Mouse (Mus musculus): Measurements from ENCODE around the gene 1700001C02Rik. TPM values are rescaled to one million over a fixed set of nuclear protein-coding genes. Genes with fewer than 3 reads are reported as not detected.

Gene 1700001C02Rik
- polyA plus RNA-seq (2011; ENCODE audit: insufficient read length, low read depth, missing spikeins), result not detected in 2 replicates

DNA sequence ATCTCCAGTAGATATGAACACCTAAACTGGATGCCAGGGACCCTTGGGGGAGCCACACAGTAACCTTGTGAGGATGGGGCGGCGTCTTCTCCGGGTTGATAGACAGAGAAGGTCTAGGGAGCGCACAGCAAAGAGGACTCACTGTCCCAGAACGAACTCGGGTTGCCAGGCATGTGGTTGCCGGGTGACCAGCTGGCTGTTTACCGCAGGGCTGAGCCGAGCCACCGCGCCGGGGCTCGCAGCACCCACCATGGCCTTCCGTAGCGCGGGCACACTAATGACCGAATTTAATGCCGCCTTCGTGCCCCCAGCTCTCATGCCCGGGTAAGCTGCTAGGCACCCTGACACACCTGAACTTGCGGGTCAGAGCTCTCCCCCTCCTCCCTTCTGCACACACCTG is at the start of gene 1700001C02Rik:
Gene 1700001C02Rik, plus strand, starts transcription at position 187 of the 400 bp plus-strand sequence.
- Histone ChIP-seq H3K4me1 (ENCODE audit: control insufficient read depth, insufficient read depth, low read length) (no peaks in the 10 kb centered on the region), H3K27ac (ENCODE audit: insufficient read depth, low read length) (no peak within 1 kb of the TSS), H3K4me3 (ENCODE audit: insufficient read depth, low read length) (no peak within 1 kb of the TSS)
- no peak for TF ChIP-seq CTCF (IDR thresholded peaks at IDR 0.05; ENCODE audit: borderline replicate concordance, insufficient read depth, low read length)
- TF ChIP-seq POLR2A (IDR thresholded peaks at IDR 0.05; ENCODE audit: low read depth, low read length), result no peak

DNA sequence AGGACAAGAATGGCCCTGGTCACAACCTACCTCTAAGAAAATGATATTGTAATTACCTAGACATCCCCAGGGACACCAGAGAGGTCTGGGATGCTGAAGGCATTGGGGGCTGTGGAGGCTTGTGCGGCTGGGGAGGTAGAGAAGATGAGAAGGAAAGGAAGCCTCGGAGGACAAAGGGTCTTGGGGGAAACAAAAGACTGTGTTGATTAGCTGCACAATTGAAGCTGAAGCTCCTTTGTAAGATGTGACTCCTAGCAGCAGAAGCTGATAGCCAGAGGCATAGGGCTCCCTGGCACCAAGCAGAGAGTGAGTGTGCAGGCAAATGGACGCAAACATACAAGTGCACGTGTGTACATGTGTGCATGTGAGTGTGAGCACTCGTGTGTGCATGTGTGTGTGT is 49.2 kb upstream of the 1700001C02Rik start:
- H3K4me1 ChIP-seq (ENCODE audit: control insufficient read depth, insufficient read depth, low read length), result no peaks in the 10 kb centered on the region
- H3K27ac ChIP-seq (ENCODE audit: insufficient read depth, low read length), result no peak overlapping the region
- no peak overlapping the region for H3K4me3 ChIP-seq (ENCODE audit: insufficient read depth, low read length)
- TF ChIP-seq CTCF (IDR thresholded peaks at IDR 0.05; ENCODE audit: borderline replicate concordance, insufficient read depth, low read length) (no peak), POLR2A (IDR thresholded peaks at IDR 0.05; ENCODE audit: low read depth, low read length) (no peak)

DNA sequence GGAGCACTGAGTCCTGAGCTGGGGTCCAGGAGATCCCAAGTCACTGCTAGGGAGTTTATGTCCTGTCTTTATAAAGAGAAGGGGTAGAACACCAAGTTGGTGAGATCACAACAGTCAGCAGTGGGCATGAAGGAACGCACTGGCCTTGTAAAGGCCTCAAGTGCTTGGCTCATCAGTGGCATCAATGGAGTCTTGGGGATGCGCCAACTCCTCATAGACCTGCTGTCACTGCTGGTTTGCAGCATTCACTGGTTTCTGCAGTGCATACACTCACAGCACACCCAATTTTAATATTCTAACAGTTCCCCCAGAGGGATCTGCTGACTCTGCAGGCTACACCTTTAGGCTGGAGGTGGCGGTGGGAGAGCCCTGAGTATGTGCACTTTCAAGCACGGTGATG is 42.7 kb upstream of the 1700001C02Rik start:
- Histone ChIP-seq H3K4me3 (ENCODE audit: insufficient read depth, low read length) (no peak overlapping the region), H3K27ac (ENCODE audit: insufficient read depth, low read length) (no peak overlapping the region)
- TF ChIP-seq POLR2A (IDR thresholded peaks at IDR 0.05; ENCODE audit: low read depth, low read length) (no peak), CTCF (IDR thresholded peaks at IDR 0.05; ENCODE audit: borderline replicate concordance, insufficient read depth, low read length) (no peak)

DNA sequence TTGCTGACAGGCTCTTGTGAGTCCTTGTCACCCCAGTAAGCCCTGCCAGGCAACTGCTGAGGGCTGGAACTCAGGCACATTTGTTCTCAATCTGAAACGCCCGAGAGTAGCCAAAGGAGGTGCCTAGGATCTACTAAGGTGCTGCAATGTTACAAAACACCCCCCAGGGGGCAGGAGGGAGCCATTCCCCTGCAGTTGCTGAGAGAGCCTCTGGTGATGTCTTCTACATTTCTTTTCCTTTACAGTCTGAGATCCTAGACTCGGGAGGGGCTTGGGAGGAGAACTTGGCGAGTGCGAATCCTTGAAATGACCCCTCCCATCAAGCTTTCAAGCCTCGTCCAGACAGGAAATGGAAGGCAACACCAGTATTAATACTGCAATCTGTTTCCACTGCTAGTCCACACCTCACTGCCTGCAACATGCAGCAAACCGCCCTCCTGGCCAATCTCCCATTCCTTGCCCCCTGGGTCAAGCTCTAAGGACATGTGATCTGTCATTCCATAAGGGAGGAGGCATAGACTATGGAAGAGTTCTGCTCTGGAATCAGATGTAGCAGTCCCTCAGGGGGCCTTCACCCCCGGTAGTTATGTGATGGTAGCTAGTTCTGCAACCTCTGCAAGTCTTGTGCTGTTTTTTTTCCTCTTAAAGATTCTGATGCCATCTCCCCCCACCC is 42.1 kb upstream of the 1700001C02Rik start:
- Histone ChIP-seq H3K4me3 (ENCODE audit: insufficient read depth, low read length) (no peak overlapping the region), H3K4me1 (ENCODE audit: control insufficient read depth, insufficient read depth, low read length) (no peaks in the 10 kb centered on the region), H3K27ac (ENCODE audit: insufficient read depth, low read length) (no peak overlapping the region)
- no peak for TF ChIP-seq POLR2A (IDR thresholded peaks at IDR 0.05; ENCODE audit: low read depth, low read length)
- 0 out of 2 replicates have a peak, but pooled peaks have one; percentile 13 for TF ChIP-seq CTCF (IDR thresholded peaks at IDR 0.05; ENCODE audit: borderline replicate concordance, insufficient read depth, low read length)

More for the DNA sequence above, 42.7 kb upstream of the 1700001C02Rik start:
- H3K4me1 ChIP-seq (ENCODE audit: control insufficient read depth, insufficient read depth, low read length), result no peaks in the 10 kb centered on the region

DNA sequence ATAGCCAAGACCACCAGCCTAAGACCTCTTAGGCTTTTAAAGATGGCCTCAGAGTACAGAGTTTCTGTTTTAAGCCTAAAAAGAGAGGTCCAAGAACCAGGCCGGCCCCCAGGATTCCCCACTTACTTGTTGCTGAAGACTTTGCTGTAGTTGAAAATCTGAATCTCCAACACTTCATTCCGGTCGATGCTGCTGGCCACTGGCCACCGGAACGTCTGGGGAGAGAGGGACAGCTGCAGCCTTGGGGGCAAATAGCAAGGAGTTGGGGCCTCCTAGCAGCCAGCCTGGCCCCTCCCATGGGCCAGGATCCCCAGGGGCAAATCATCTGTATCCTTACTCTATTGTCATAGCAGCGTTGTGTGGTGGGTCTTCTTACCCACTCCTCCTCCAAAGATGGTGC is 38.4 kb upstream of the 1700001C02Rik start:
- Histone ChIP-seq H3K4me1 (ENCODE audit: control insufficient read depth, insufficient read depth, low read length) (no peaks in the 10 kb centered on the region), H3K27ac (ENCODE audit: insufficient read depth, low read length) (no peak overlapping the region), H3K4me3 (ENCODE audit: insufficient read depth, low read length) (no peak overlapping the region)
- no peak for TF ChIP-seq POLR2A (IDR thresholded peaks at IDR 0.05; ENCODE audit: low read depth, low read length)
- TF ChIP-seq CTCF (IDR thresholded peaks at IDR 0.05; ENCODE audit: borderline replicate concordance, insufficient read depth, low read length), result no peak

DNA sequence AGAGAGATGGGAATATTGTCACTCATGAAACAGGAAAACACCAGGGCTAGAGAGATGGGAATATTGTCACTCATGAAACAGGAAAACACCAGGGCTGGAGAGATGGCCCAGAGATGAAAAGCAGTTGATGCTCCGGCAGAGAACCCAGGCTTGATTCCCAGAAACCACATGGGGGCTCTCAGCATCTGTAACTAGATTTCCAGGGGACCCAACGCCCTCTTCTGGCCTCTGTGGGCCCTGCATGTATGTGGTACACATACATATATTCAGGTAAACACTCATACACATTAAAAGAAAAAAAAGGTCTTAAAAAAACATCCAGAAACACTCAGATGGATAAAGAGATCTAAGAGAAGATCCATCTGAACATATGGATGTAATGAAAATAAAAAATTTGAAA is 26.9 kb upstream of the 1700001C02Rik start:
- Histone ChIP-seq H3K4me3 (ENCODE audit: insufficient read depth, low read length) (no peak overlapping the region), H3K4me1 (ENCODE audit: control insufficient read depth, insufficient read depth, low read length) (no peaks in the 10 kb centered on the region), H3K27ac (ENCODE audit: insufficient read depth, low read length) (no peak overlapping the region)
- TF ChIP-seq POLR2A (IDR thresholded peaks at IDR 0.05; ENCODE audit: low read depth, low read length) (no peak), CTCF (IDR thresholded peaks at IDR 0.05; ENCODE audit: borderline replicate concordance, insufficient read depth, low read length) (no peak)

DNA sequence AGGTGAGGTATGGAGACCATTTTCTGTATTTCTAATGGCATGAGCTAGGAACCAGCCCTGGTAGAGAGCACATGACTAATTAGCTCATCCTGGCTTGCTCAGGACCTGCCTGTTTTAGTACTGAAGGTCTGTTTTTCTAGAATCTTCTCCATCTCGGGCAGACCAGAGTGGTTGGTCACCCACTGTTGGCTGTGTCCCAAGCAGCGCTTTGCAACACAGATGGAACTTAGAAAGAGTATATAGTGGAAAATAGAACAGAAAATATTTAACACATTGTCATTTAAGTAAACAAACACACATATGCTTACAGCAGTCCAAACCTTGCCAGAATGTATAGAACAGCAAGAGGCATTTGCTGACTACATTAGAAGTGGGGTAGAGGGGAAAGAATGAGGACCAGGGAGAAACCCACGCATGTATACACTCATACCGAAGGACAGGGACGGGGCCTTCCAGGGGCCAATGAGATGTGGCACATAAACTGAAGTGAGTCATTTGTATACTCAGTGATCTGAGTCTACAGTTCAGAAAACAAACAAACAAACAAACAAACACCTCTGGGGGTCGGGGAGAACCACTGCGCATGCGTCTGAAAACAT is 25.4 kb upstream of the 1700001C02Rik start:
- TF ChIP-seq CTCF (IDR thresholded peaks at IDR 0.05; ENCODE audit: borderline replicate concordance, insufficient read depth, low read length) (no peak), POLR2A (IDR thresholded peaks at IDR 0.05; ENCODE audit: low read depth, low read length) (no peak)
- no peaks in the 10 kb centered on the region for H3K4me1 ChIP-seq (ENCODE audit: control insufficient read depth, insufficient read depth, low read length)
- H3K27ac ChIP-seq (ENCODE audit: insufficient read depth, low read length), result no peak overlapping the region
- no peak overlapping the region for H3K4me3 ChIP-seq (ENCODE audit: insufficient read depth, low read length)

DNA sequence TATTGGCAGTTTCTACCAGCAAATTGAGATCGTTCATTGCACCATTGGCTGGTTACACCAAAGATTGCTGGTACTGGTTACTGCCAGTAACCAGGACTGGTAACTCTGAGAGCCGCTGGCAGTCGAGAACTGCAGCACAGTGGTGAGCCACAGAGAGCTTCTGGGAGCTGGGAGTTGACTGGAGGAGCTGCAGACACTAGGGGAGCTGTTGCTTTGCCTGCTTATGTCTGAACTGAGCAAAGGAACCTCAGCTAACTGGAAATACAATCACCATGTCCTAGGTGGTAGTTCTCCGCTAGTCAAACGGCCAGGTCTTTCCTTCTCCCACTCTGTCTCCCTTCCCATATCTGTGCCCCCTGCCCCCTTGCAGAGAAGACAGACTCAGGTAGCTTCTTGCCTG is 23.7 kb upstream of the 1700001C02Rik start:
- Histone ChIP-seq H3K27ac (ENCODE audit: insufficient read depth, low read length) (no peak overlapping the region), H3K4me3 (ENCODE audit: insufficient read depth, low read length) (no peak overlapping the region), H3K4me1 (ENCODE audit: control insufficient read depth, insufficient read depth, low read length) (no peaks in the 10 kb centered on the region)
- TF ChIP-seq POLR2A (IDR thresholded peaks at IDR 0.05; ENCODE audit: low read depth, low read length) (no peak), CTCF (IDR thresholded peaks at IDR 0.05; ENCODE audit: borderline replicate concordance, insufficient read depth, low read length) (no peak)

DNA sequence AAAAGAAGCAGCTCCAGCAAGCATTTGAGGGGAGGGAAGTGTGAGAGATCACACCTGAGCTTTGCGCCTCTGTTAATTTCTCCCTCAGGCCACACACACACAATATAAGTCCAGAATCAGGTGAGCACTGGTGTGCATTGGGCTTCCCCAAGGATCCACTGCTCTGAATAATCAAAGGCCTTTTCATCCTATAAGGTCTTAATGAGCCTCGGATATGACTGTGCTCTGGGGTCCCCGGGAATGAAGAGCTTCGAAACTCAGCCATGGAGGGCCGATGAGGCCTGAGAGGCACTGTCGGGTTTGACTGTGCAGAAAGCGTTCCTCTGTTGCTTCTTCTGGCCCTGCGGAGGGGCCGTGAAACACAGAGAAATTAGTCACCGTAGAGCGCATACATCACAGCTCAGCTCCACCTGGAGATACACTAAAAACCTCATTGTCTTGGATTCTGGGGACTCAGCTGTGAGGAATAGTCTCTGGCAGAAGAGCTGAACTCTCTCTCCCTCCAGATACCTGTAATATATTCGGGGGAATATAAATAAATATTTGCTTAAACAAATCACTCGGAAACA is 21.4 kb upstream of the 1700001C02Rik start:
- Histone ChIP-seq H3K4me1 (ENCODE audit: control insufficient read depth, insufficient read depth, low read length) (no peaks in the 10 kb centered on the region), H3K4me3 (ENCODE audit: insufficient read depth, low read length) (no peak overlapping the region), H3K27ac (ENCODE audit: insufficient read depth, low read length) (no peak overlapping the region)
- TF ChIP-seq CTCF (IDR thresholded peaks at IDR 0.05; ENCODE audit: borderline replicate concordance, insufficient read depth, low read length), result no peak
- TF ChIP-seq POLR2A (IDR thresholded peaks at IDR 0.05; ENCODE audit: low read depth, low read length), result no peak

DNA sequence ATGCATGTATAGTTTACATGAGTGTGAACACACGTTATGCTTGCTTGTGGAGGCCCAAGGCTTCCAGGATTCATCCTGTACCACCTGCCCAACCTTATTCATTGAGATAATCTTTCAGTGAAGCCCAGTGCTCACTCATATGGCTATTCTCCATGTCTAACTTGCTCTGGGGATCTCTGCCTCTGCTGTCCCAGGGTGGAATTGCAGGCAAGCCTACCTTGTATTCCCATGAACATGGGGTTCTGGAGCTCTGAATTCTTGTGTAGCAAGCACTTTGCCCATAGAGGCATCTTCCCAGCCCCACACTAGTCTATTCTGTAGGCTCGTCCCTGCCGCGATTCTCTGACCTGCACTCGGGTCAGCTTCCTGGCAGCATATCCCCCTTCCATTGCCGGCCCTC is 9.8 kb upstream of the 1700001C02Rik start:
- H3K4me3 ChIP-seq (ENCODE audit: insufficient read depth, low read length), result no peak overlapping the region

More for the DNA sequence above, 9.8 kb upstream of the 1700001C02Rik start:
- H3K4me1 ChIP-seq (ENCODE audit: control insufficient read depth, insufficient read depth, low read length), result no peaks in the 10 kb centered on the region
- no peak overlapping the region for H3K27ac ChIP-seq (ENCODE audit: insufficient read depth, low read length)
- TF ChIP-seq CTCF (IDR thresholded peaks at IDR 0.05; ENCODE audit: borderline replicate concordance, insufficient read depth, low read length) (no peak), POLR2A (IDR thresholded peaks at IDR 0.05; ENCODE audit: low read depth, low read length) (no peak)

Measured in embryonic fibroblast, embryonic 13.5 days (primary cell).